Mouse (Mus musculus): ENCODE results near the gene Zfp747.
"Not testable (repeated sequence)": the region's sequence is repeated elsewhere in the genome, so short reads cannot be mapped to it uniquely, and the experiment has no call there.

Gene Zfp747

DNA sequence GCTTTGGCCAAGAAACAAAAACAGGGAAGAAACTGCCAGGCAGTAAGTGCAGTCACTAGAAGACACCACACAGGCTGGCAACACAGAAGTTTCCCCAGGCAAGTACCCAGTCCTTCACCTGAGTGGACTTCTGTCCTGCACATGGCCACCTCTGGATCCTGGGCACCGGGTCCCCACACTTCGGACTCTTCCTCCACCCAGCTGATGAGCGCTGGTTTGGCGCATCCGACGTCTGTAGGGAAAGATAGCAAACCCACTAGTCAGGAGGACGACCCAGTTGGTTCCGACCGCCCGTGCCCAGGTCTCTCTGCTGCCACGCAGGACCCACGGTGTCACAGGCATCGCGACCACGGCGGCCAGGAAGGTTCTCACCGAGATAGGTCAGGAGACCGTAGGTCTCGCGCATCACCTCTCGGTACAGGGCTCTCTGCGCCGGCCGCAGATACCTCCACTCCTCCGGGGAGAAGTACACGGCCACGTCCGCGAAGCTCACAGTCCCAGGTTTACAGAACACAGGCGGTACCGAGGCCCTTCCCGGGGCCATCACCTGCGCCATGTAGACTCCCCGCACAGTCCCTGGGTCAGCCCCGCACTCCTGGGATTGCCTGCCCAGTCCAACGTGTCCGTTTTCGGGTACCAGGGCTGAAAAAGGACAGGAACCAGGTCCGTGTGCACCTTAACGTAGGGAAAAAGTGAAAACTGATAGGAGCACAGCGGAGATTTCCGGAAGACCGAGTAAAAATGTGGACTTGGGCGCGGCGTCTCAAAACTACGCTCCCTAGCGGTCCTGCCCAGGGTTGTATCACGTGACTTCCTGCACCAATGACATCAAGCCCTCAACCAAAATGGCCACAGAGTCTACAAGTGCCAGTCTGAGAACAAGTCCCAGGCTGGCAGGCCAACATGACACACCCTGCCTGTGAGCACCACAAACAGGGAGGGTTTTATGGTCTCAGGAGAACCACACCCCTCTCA lies at the start of gene Zfp747:
Zfp747 (minus strand) TSS at position 780 of the 975 bp plus-strand sequence.
- peak; percentile 96 to 97 for DNase-seq (ENCODE audit: low spot score in 2 of 2)

- DNase-seq (ENCODE audit: low spot score in 2 of 2), result no peak
Observed at GRCm38 (mm10) chr7:127425291-127425690, 49.4 kb upstream of the Zfp747 start.

- DNase-seq (ENCODE audit: low spot score in 2 of 2), result peak; percentile 14 to 40
Observed at GRCm38 (mm10) chr7:127422247-127422646, 46.4 kb upstream of the Zfp747 start.

DNA sequence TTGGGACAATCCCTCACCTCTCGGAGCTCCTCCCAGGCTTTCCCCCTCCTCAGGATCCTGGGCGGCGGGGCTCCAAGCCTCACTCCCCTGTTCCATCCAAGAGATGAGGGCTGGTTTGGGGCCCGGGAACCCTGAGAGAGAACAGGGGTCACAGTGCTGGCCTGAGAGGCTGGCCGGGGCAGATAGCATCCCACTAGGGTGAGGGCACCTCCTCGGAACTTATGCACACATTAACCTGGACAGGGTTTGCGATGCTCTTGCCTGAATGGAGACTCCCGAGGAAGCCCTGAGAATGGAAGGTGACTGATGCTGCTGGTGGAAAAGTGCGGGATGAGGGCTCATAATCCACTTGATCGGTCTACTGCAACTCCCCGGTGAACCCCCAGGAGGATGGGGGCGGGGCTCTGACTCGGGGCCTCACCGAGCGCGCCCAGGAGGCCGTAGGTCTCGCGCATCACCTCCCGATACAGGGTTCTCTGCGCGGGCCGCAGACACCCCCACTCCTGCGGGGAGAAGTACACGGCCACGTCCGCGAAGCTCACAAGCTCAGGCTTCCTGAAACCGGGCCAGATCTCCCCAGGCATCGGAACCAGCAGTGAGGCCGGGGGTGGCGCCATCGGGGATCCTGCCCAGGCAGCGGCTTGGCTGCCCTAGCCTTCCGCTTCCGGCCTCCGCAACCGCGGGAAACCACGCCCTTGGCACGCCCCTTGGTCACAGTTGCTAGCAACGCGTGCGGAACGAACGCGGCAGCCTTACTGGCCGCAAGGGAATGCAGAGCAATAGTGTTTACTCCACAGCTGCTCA lies 45.7 kb upstream of the Zfp747 start, which contains the start of gene Zfp688:
Zfp688 (minus strand) TSS at position 681 of the 804 bp plus-strand sequence.
- DNase-seq (ENCODE audit: low spot score in 2 of 2), result peak; percentile 94 to 95

- no peak for DNase-seq (ENCODE audit: low spot score in 2 of 2)
Observed at GRCm38 (mm10) chr7:127411418-127411817, 35.6 kb upstream of the Zfp747 start.

- DNase-seq (ENCODE audit: low spot score in 2 of 2), result peak; percentile 81 to 91
Observed at GRCm38 (mm10) chr7:127406002-127406987, 30.4 kb upstream of the Zfp747 start, which contains the start of gene Zfp764. Gene Zfp764 (minus strand): TSS chr7:127406822.

DNA sequence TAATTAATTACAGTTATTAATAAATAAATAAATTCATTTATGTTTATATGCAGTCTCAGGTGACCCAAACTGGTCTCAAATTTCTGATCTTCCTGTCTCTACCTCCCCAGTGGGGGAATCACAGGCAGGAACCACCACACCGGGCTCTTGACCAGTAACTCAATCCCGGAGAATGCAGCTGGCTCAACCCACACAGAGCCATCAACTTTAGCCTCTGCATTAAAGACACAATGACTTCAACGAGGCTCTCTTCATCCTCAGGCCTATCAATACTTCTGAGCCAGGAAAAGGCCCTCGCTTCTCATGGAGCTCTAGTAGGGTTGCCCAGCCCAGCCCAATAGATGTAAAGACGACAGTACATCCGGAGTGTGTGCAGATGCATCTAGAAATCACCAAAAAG lies 28.3 kb upstream of the Zfp747 start:
- DNase-seq (ENCODE audit: low spot score in 2 of 2), result not testable (repeated sequence)

GRCm38 (mm10) chr7:127402980-127403379 lies 27.1 kb upstream of the Zfp747 start:
- DNase-seq (ENCODE audit: low spot score in 2 of 2), result no peak

DNA sequence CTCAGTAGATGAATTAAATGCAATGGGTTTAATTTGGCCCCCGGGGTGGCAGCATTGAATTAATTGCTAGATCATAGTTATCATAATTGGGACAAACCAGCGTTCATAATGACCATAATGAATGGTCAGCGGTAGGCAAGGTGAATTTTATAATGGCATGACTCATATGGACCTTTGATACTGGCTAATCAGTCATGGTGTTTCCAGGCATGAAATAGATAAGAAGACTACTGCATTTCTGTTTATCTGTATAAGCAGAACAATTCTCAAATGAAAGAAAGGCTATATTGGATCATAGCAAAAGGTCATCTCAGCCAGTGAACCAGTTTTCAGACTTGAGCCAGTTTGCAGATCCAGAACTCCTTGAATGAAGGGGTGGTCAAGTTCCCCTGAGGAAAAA lies 24.5 kb upstream of the Zfp747 start:
- no peak for DNase-seq (ENCODE audit: low spot score in 2 of 2)

DNA sequence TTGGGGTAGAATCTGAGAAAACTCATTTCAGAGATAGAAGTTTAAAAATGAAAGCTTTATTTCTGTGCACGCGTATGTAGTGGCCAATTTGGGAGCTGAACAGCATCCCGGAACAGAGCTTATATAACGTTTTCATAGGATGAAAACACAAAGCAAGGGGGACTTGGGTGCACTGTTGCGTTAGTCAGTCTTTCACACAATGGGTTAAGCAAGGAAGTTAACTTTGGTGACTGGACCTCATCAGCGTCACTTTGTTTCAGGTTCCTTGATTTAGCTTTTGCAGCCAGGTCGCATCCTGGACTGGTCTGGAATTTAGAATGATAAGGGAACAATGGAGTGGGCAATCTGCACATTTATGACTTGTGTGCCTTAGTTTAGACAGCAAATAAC lies 18.1 kb upstream of the Zfp747 start:
- DNase-seq (ENCODE audit: low spot score in 2 of 2), result no peak

DNA sequence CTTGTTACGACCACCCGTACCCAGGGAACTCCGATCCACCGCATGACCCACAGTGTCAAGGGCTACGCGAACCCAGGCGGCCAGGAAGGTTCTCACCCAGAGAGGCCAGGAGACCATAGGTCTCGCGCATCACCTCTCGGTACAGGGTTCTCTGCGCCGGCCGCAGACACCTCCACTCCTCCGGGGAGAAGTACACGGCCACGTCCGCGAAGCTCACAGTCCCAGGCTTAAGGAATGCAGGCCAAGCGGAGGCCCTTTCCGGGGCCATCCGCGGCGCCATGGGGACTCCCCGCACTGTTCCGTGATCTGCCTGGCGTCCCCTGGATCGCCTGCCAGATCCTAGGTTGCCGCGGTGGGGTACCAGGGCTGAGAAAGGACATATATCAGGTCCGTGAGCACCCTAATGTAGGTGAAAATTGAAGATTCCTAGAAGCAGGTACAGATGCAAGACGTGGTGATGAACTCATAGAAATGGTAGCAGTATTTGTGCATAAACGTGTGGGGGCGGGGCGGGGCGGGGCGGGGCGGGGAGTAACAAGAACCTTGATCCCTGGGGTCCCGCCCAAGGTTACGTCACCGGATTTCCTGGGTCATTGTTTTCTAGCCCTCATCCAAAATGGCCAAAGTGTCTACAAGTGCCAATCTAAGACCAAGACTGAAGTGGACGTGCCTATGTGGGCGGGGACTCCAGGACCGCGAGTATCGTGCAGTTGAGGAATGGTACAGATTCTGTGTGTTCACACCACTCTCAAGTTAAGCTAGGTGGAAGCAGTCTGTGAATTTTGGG lies 17.5 kb upstream of the Zfp747 start, which contains the start of gene E430018J23Rik:
E430018J23Rik (minus strand) TSS at position 473 of the 787 bp plus-strand sequence.
- peak; percentile 98 to 99 for DNase-seq (ENCODE audit: low spot score in 2 of 2)

DNA sequence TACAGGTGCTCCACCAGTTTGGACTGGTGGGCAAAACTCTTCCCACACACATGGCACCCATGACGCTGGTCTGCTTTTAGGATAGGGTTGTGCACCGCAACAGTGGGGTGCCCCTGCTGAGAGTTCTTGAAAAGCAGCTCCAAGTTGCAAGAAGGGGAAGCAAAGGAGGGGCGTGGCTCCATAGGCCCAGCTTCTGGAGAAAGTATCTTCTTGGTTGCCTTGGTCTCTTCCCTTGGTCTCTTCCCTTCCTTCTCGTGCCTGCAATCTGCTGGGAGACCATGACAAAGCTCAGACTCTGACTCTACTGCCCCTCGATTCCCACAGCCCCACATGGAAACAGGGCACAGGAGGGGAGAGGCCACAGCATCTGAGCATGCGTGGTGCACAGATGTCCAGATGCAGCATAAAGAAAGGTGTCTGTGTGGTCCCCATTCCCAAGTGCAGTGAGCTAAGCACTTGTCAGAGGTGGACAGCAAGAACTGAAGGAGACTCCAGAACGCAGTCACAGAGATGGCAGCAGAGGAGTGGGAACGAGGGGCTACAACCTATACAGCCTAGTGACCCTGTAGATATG lies 16.5 kb upstream of the Zfp747 start:
- DNase-seq (ENCODE audit: low spot score in 2 of 2), result no peak

DNA sequence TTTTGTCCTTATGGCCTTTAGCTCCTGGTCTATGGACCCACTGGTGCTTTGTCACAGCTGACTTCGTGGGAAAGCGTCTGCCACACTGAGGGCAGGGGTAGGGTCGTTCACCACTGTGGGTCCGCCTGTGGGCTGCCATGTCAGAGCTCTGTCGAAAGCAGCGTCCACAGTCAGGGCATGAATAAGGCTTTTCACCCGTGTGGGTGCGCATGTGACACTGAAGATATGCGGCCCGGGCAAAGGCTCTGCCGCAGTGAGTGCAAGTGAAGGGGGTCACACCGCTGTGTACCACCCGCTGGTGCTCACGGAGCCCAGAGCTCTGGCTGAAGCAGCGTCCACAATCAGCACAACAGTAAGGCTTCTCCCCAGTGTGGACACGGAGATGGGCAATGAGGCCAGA lies 15.7 kb upstream of the Zfp747 start:
- DNase-seq (ENCODE audit: low spot score in 2 of 2), result no peak

DNA sequence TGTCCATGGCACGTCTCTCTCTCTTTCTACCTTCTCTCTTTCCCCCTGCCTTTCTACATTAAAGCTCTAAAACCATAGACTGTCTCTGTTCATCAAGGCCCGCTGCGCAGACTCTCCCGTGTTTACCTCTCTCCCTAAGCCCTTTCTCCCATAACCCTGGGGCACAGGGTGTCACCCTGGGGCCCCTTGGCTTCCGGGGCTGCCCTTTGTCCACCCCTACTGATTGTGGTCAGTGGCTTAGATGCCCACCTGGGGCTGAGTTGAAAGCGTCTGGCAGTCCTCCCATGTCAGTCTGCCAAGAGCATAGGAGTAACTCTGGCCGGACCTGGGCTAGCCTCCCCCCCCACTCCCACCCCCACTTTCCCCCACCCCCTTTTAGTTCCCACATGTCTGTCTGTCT lies 14.5 kb upstream of the Zfp747 start:
- DNase-seq (ENCODE audit: low spot score in 2 of 2), result no peak

DNA sequence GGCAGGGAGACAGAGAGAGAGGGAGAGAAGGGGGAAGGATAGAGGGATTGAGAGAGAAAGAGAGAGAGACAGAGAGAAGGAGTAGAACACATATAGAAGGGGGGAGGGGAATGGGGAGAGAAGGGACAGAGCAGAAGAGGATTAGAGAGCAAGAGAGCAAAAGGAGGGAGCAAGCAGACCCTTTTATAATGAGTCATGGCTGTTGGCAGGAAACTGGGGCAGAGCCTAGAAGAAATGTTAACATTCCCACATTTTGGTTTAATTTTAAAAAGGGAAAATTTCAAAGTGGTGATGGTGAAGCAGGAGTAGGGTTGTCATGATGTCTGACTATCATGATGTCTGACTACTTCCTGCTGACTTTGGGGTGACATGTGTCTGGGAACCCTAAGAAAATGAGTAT lies 12.4 kb upstream of the Zfp747 start:
- DNase-seq (ENCODE audit: low spot score in 2 of 2), result not testable (repeated sequence)

DNA sequence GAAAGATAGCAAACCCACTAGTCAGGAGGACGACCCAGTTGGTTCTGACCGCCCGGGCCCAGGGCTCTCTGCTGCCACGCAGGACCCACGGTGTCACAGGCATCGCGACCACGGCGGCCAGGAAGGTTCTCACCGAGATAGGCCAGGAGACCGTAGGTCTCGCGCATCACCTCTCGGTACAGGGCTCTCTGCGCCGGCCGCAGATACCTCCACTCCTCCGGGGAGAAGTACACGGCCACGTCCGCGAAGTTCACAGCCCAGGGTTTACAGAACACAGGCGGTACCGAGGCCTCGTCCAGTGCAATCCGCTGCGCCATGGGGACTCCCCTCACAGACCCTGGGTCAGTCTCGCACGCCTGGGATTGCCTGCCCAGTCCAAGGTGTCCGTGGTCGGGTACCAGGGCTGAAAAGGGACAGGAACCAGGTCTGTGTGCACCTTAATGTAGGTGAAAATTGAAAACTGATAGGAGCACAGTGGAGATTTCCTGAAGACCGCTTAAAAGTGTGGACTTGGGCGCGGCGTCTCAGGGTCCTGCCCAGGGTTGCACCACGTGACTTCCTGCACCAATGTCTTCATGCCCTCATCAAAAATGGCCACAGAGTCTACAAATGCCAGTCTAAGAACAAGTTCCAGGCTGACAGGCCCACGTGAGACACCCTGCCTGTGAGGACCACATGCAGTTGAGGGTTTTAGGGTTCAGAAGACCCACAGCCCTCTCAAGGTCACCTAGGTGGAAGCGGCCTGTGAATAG lies 11.0 kb upstream of the Zfp747 start, which contains the start of gene 9130019O22Rik:
9130019O22Rik (minus strand) TSS at position 526 of the 752 bp plus-strand sequence.
- DNase-seq (ENCODE audit: low spot score in 2 of 2), result peak; percentile 91 to 94

- not testable (repeated sequence) for DNase-seq (ENCODE audit: low spot score in 2 of 2)
Observed at GRCm38 (mm10) chr7:127385560-127385959, 9.7 kb upstream of the Zfp747 start.

DNA sequence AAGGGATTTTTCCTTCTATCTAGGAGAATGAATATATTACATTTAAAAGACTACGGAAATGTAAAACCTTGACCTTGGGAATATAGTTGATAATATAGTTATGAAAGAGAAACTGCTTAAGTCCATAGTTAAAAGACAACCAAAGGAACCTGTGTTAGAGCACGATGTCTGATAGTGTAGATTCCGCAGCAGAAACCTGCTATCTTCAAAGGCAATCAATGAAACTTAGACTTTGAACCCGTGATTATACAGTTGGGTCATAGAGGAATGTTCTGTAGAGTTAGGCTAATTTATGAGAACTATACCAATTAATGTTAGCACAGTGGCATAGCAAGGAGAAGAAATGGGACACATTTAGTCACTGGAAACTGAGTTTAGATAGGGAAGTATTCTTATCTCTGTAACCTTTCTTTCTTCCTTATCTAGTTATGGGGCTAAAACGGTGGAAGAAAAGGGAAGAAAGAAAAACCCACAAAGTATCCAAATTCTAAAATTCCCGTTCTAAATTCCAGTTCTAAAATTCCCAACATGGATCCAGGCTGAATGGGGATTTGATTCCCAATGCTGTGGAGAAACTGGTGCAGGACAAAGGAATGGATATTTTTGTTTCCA lies 2.6 kb upstream of the Zfp747 start:
- DNase-seq (ENCODE audit: low spot score in 2 of 2), result no peak

All from heart, adult 9 months (tissue).